Mouse (Mus musculus) gastrocnemius, adult 2 months (tissue): ENCODE data around the gene Foxp1. TPM values are rescaled to one million over a fixed set of nuclear protein-coding genes. Genes with fewer than 3 reads are reported as not detected.

Experiments
- DNase-seq: peaks from one replicate; pipeline ENCODE4 v3.0.0; 2022
- H3K27ac ChIP-seq: fragments of 200-600 bp; 2 replicates; pipeline ENCODE4 v1.8.1; 2022; ENCODE audit warnings: mild to moderate bottlenecking
- H3K4me3 ChIP-seq: fragments of 200-600 bp; 2 replicates; pipeline ENCODE4 v1.8.1; 2022; ENCODE audit warnings: mild to moderate bottlenecking, moderate library complexity
- CTCF ChIP-seq: fragments of 200-600 bp; IDR thresholded peaks from 2 replicates; pipeline ENCODE4 v1.8.1; 2022; ENCODE audit warnings: antibody characterized with exemption, mild to moderate bottlenecking, moderate library complexity
- intact Hi-C: fragments of 180-260 bp; cut with DNase I; formaldehyde crosslinking; loops from one replicate; pipeline ENCODE4 v1.15.1; 2025
- total RNA-seq, 2 experiments: library from RNA; stranded (reverse); gene quantifications; 2 replicates each; pipeline ENCODE4 v1.2.3; 2021

Gene Foxp1
- total RNA-seq, 2 experiments from 2014 or later, result 17.4 to 20.9 TPM

- DNase-seq, result no peak
- Histone ChIP-seq H3K27ac (peak overlapping the region; percentile 68), H3K4me3 (no peak overlapping the region; the same call in 1 of the 2 replicates)
- intact Hi-C loops, result no loop called here
- TF ChIP-seq CTCF, result no peak
These were observed 510.5 kb downstream of the Foxp1 start for GRCm38 (mm10) chr6:99011895-99012584.

- DNase-seq, result no peak
- Histone ChIP-seq H3K27ac (no peak overlapping the region), H3K4me3 (no peak overlapping the region)
- intact Hi-C loops, result no loop called here
- no peak for TF ChIP-seq CTCF
These were observed 512.8 kb downstream of the Foxp1 start for GRCm38 (mm10) chr6:99009771-99010170.

- DNase-seq, result no peak
- H3K4me3 ChIP-seq, result no peak overlapping the region
- H3K27ac ChIP-seq, result no peak overlapping the region
- TF ChIP-seq CTCF, result peak; percentile 59
- intact Hi-C loops, result no loop called here
These were observed 514.0 kb downstream of the Foxp1 start for GRCm38 (mm10) chr6:99008565-99008964.

- DNase-seq, result no peak
- TF ChIP-seq CTCF, result no peak
- Histone ChIP-seq H3K27ac (peak overlapping the region; percentile 13; the same call in 1 of the 2 replicates), H3K4me3 (no peak overlapping the region)
- intact Hi-C loops, result no loop called here
These were observed 515.0 kb downstream of the Foxp1 start for GRCm38 (mm10) chr6:99007542-99007941.

- intact Hi-C loops, result no loop called here
- no peak for TF ChIP-seq CTCF
- no peak for DNase-seq
- Histone ChIP-seq H3K4me3 (no peak overlapping the region), H3K27ac (no peak overlapping the region)
These were observed 518.1 kb downstream of the Foxp1 start for GRCm38 (mm10) chr6:99004255-99004997.

- DNase-seq, result no peak
- no peak for TF ChIP-seq CTCF
- Histone ChIP-seq H3K27ac (no peak overlapping the region), H3K4me3 (no peak overlapping the region)
- intact Hi-C loops, result no loop called here
These were observed 519.3 kb downstream of the Foxp1 start for GRCm38 (mm10) chr6:99003108-99003709.

GRCm38 (mm10) chr6:99001637-99002036 is 520.9 kb downstream of the Foxp1 start:
- no peak for TF ChIP-seq CTCF
- Histone ChIP-seq H3K27ac (no peak overlapping the region), H3K4me3 (no peak overlapping the region)
- intact Hi-C loops, result no loop called here
- DNase-seq, result no peak

GRCm38 (mm10) chr6:98998971-98999932 is 523.3 kb downstream of the Foxp1 start:
- peak; percentile 65 for DNase-seq
- intact Hi-C loops, result no loop called here
- no peak for TF ChIP-seq CTCF
- Histone ChIP-seq H3K27ac (no peak overlapping the region), H3K4me3 (peak overlapping the region; percentile 44)

GRCm38 (mm10) chr6:98997742-98998141 is 524.8 kb downstream of the Foxp1 start:
- Histone ChIP-seq H3K4me3 (peak overlapping the region; percentile 31; the same call in 1 of the 2 replicates), H3K27ac (peak overlapping the region; percentile 80)
- intact Hi-C loops, result no loop called here
- no peak for TF ChIP-seq CTCF
- peak; percentile 86 for DNase-seq

- no peak overlapping the region for H3K4me3 ChIP-seq
- no peak for TF ChIP-seq CTCF
- intact Hi-C loops, result no loop called here
- no peak for DNase-seq
- peak overlapping the region; percentile 28; the same call in 1 of the 2 replicates for H3K27ac ChIP-seq
These were observed 525.7 kb downstream of the Foxp1 start for GRCm38 (mm10) chr6:98996822-98997221.

GRCm38 (mm10) chr6:98996346-98996745 is 526.2 kb downstream of the Foxp1 start:
- TF ChIP-seq CTCF, result no peak
- Histone ChIP-seq H3K27ac (no peak overlapping the region), H3K4me3 (no peak overlapping the region)
- no peak for DNase-seq
- intact Hi-C loops, result no loop called here

GRCm38 (mm10) chr6:98995681-98996080 is 526.8 kb downstream of the Foxp1 start:
- DNase-seq, result no peak
- no peak for TF ChIP-seq CTCF
- Histone ChIP-seq H3K27ac (no peak overlapping the region), H3K4me3 (no peak overlapping the region)
- intact Hi-C loops, result no loop called here
